Mouse (Mus musculus) forebrain, embryonic 11.5 days (tissue): ENCODE measurements around the gene Golph3. TPM values are rescaled to one million over a fixed set of nuclear protein-coding genes. Genes with fewer than 3 reads are reported as not detected.

ENCODE experiments used
- ATAC-seq: fragments of 200-750 bp; cut with Nextera tagmentation; replicated peaks from 2 replicates; pipeline ENCODE4 v1.8.0; 2017; ENCODE audit warnings: moderate TSS enrichment; ENCODE audit not compliant: low FRiP score
- DNase-seq: peaks from one replicate; pipeline ENCODE4 v3.0.0-alpha.2; 2017; ENCODE audit warnings: low spot score
- H3K27ac ChIP-seq: fragments of 300-500 bp; sonication (generic); 2 replicates; pipeline ENCODE4 v1.5.1; 2014; ENCODE audit warnings: low read depth, low read length
- H3K27me3 ChIP-seq: fragments of 300-500 bp; sonication (generic); 2 replicates; pipeline ENCODE4 v1.6.1; 2014; ENCODE audit warnings: mild to moderate bottlenecking, low read length, mixed read lengths; ENCODE audit not compliant: control insufficient read depth, insufficient read depth
- H3K36me3 ChIP-seq: fragments of 300-500 bp; sonication (generic); 2 replicates; pipeline ENCODE4 v1.6.1; 2014; ENCODE audit warnings: mild to moderate bottlenecking, low read length, moderate library complexity, mixed read lengths; ENCODE audit not compliant: control insufficient read depth, insufficient read depth
- H3K4me1 ChIP-seq: fragments of 300-500 bp; sonication (generic); replicated peaks from 2 replicates; pipeline ENCODE4 v1.6.1; 2014; ENCODE audit warnings: low read length, mixed read lengths; ENCODE audit not compliant: control insufficient read depth, insufficient read depth
- H3K4me2 ChIP-seq: fragments of 300-500 bp; sonication (generic); 2 replicates; pipeline ENCODE4 v1.6.1; 2014; ENCODE audit warnings: low read depth, mild to moderate bottlenecking, low read length, moderate library complexity, mixed read lengths; ENCODE audit not compliant: severe bottlenecking
- H3K4me3 ChIP-seq: fragments of 300-500 bp; sonication (generic); 2 replicates; pipeline ENCODE4 v1.5.1; 2014; ENCODE audit warnings: low read depth, low read length
- H3K9ac ChIP-seq: fragments of 300-500 bp; sonication (generic); 2 replicates; pipeline ENCODE4 v1.6.1; 2014; ENCODE audit warnings: low read length
- H3K9me3 ChIP-seq: fragments of 300-500 bp; sonication (generic); 2 replicates; pipeline ENCODE4 v1.6.1; 2016; ENCODE audit warnings: low read length, mixed read lengths; ENCODE audit not compliant: control insufficient read depth
- WGBS: fragments of 180-500 bp; shearing (Covaris S2); extraction: QIAGEN DNeasy Blood & Tissue Kit; methylation state at CpG from one replicate; pipeline ENCODE4 v1.1.7; 2014; 5-methylcytosine and 5-hydroxymethylcytosine counted together
- polyA plus RNA-seq: library from polyadenylated mRNA; unstranded; fragments of >200 nt; fragmentation: Nextera tagmentation; extraction: Ambion mirVana; gene quantifications from 2 replicates; pipeline ENCODE4 v1.2.1, GENCODE M21; 2014

Golph3 gene
- polyA plus RNA-seq, 1 experiment from 2014 or later, result 103 TPM

DNA sequence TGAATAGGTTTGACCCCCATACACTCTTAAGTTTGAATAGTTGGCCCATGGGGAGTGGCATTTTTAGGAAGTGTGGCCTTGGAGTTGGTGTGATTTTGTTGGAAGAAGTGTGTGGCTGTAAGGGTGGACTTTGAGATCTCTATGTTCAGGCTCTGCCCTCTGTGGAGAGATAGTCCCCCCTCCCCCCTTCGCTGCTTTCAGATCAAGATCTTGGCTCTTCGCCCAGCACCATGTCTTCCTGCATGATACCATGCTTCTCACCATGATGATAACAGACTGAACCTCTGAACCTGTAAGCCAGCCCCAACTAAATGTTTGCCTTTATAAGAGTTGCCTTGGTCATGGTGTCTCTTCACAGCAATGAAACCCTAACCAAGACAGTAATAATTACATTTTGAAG is 29.5 kb upstream of the Golph3 start:
- WGBS, result 82% methylated on average over 2 of the region's 2 CpGs
- no peak for ATAC-seq

GRCm38 (mm10) chr15:12296228-12296627 is 25.0 kb upstream of the Golph3 start:
- Histone ChIP-seq H3K4me1 (no peaks in the 10 kb centered on the region), H3K9me3 (no peaks in the 10 kb centered on the region), H3K9ac (no peak overlapping the region), H3K27ac (no peak overlapping the region), H3K36me3 (no peaks in the 10 kb centered on the region), H3K27me3 (no peaks in the 10 kb centered on the region), H3K4me2 (no peak overlapping the region), H3K4me3 (no peak overlapping the region)
- ATAC-seq (no peak), DNase-seq (no peak)
- WGBS, result 68% methylated on average over 2 of the region's 2 CpGs

More for the DNA sequence above, 29.5 kb upstream of the Golph3 start:
- H3K27ac ChIP-seq, result no peak overlapping the region
- no peaks in the 10 kb centered on the region for H3K4me1 ChIP-seq
- H3K4me2 ChIP-seq, result no peak overlapping the region
- H3K27me3 ChIP-seq, result no peaks in the 10 kb centered on the region
- H3K9me3 ChIP-seq, result no peaks in the 10 kb centered on the region
- H3K9ac ChIP-seq, result no peak overlapping the region
- H3K36me3 ChIP-seq, result no peaks in the 10 kb centered on the region
- no peak overlapping the region for H3K4me3 ChIP-seq
- DNase-seq, result peak; percentile 28

DNA sequence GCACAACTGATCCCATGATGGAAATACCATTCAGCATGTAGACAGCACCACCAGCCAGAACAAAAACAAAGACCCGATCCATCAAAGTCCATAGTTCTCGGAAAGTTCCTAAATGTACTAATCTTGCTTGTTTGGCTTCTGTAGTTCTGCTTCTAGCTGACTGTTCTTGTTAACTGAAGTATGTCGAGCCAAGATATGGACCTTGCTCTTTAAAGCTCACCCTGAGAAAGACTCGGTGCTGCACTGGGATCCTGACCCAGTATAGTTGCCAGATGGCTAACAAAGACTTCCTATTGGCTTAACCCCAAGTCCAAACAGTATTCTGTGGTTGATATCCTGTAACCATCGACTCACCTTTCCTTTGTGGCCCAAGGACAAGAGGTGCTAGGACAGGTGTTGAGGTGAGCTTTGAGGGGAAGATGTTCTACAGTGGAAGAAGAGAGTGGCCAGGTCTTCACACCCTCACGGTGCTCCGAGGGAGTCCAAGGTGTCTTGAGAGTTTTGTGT is 23.0 kb upstream of the Golph3 start:
- Histone ChIP-seq H3K4me2 (no peak overlapping the region), H3K9me3 (no peaks in the 10 kb centered on the region), H3K9ac (no peak overlapping the region), H3K36me3 (no peaks in the 10 kb centered on the region), H3K27me3 (no peaks in the 10 kb centered on the region), H3K4me1 (no peaks in the 10 kb centered on the region), H3K27ac (no peak overlapping the region), H3K4me3 (no peak overlapping the region)
- ATAC-seq (no peak), DNase-seq (no peak)
- WGBS, result 89% methylated on average over 7 of the region's 7 CpGs

DNA sequence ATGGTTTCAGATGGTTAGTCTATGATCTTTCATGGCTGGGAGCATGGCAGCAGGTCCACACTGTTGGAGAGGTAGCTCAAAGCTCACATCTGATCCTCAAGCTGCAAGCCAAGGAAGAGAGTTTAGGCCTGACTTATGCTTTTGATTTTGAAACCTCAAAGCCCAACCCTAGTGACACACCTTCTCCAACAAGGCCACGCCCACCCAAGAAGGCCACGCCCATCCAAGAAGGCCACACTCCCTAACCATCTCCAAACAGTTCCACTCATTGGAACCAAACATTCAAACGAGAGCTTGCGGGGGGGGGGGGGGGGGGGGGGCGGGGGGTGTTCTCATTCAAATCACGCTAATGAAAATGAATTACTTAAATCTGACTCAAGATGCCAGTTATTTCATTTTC is 19.5 kb upstream of the Golph3 start:
- no peak overlapping the region for H3K4me3 ChIP-seq
- H3K4me1 ChIP-seq, result no peaks in the 10 kb centered on the region
- H3K27ac ChIP-seq, result no peak overlapping the region
- ATAC-seq (no peak), DNase-seq (peak; percentile 16)
- H3K9ac ChIP-seq, result no peak overlapping the region
- H3K9me3 ChIP-seq, result no peaks in the 10 kb centered on the region
- no peaks in the 10 kb centered on the region for H3K36me3 ChIP-seq
- 81% methylated on average over 5 of the region's 6 CpGs for WGBS
- H3K27me3 ChIP-seq, result no peaks in the 10 kb centered on the region
- no peak overlapping the region for H3K4me2 ChIP-seq

GRCm38 (mm10) chr15:12306188-12307071 is 14.8 kb upstream of the Golph3 start:
- Histone ChIP-seq H3K4me3 (no peak overlapping the region), H3K9ac (no peak overlapping the region), H3K36me3 (no peaks in the 10 kb centered on the region), H3K27ac (no peak overlapping the region), H3K27me3 (no peaks in the 10 kb centered on the region), H3K4me2 (no peak overlapping the region), H3K4me1 (no peaks in the 10 kb centered on the region), H3K9me3 (no peaks in the 10 kb centered on the region)
- WGBS, result 74% methylated on average over 8 of the region's 8 CpGs
- DNase-seq, result peak; percentile 47
- no peak for ATAC-seq

GRCm38 (mm10) chr15:12307114-12307513 is 14.1 kb upstream of the Golph3 start:
- WGBS, result 82% methylated on average over 4 of the region's 4 CpGs
- H3K9me3 ChIP-seq, result no peaks in the 10 kb centered on the region
- no peaks in the 10 kb centered on the region for H3K27me3 ChIP-seq
- H3K4me3 ChIP-seq, result no peak overlapping the region
- peak; percentile 25 for DNase-seq
- H3K9ac ChIP-seq, result no peak overlapping the region
- ATAC-seq, result no peak
- H3K27ac ChIP-seq, result no peak overlapping the region
- H3K4me2 ChIP-seq, result no peak overlapping the region
- H3K36me3 ChIP-seq, result no peaks in the 10 kb centered on the region
- H3K4me1 ChIP-seq, result no peaks in the 10 kb centered on the region

GRCm38 (mm10) chr15:12308539-12308938 is 12.7 kb upstream of the Golph3 start:
- Histone ChIP-seq H3K27ac (no peak overlapping the region), H3K9me3 (no peaks in the 10 kb centered on the region), H3K27me3 (no peaks in the 10 kb centered on the region), H3K4me2 (no peak overlapping the region), H3K36me3 (no peaks in the 10 kb centered on the region), H3K9ac (no peak overlapping the region), H3K4me3 (no peak overlapping the region), H3K4me1 (no peaks in the 10 kb centered on the region)
- 93% methylated on average over 5 of the region's 5 CpGs for WGBS
- DNase-seq, result no peak
- ATAC-seq, result no peak

DNA sequence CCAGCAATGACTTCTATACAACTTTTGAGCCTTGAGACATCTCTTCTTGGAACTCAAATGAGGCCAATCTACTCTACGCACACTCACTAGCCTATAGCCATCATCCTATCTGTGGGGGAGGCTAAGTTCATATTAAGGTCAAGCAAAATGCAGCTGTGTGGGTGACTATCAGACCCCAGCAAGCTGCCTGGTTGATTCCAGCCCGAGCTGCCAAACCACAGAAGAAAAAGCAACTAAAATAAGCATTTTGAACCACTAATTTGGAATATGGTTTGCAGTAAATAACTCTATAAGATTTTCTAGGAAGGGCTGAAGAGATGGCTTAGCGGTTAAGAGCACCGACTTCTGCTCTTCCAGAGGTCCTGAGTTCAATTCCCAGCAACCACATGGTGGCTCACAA is 10.6 kb upstream of the Golph3 start:
- no peaks in the 10 kb centered on the region for H3K36me3 ChIP-seq
- WGBS, result 90% methylated on average over 4 of the region's 4 CpGs
- ATAC-seq, result no peak
- H3K4me3 ChIP-seq, result no peak overlapping the region
- no peak overlapping the region for H3K27ac ChIP-seq
- H3K9ac ChIP-seq, result no peak overlapping the region
- H3K4me2 ChIP-seq, result no peak overlapping the region
- H3K27me3 ChIP-seq, result no peaks in the 10 kb centered on the region
- no peaks in the 10 kb centered on the region for H3K4me1 ChIP-seq
- no peak for DNase-seq
- no peaks in the 10 kb centered on the region for H3K9me3 ChIP-seq

DNA sequence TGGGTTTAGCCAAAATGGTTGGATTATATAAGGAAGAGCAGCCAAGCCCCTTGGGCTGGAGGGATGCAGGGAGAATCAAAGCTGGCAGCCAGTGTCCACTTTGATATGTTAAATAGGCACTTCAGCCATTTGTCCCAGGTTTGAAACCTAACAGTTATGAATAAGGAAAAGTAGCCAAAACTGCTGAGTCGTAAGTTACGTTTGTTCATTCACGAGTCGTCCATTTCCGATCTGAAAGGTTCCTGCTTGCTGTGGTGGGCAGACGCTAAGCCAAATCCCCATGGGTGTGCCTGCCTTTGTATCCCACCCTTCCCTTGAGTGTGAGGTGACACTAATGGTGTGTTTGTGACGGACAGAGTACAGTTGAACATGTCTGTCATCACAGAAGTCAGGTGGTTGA is 9.8 kb upstream of the Golph3 start:
- no peak overlapping the region for H3K4me2 ChIP-seq
- 89% methylated on average over 7 of the region's 7 CpGs for WGBS
- H3K9ac ChIP-seq, result no peak overlapping the region
- no peaks in the 10 kb centered on the region for H3K4me1 ChIP-seq
- H3K9me3 ChIP-seq, result no peaks in the 10 kb centered on the region
- DNase-seq (no peak), ATAC-seq (no peak)
- no peak overlapping the region for H3K4me3 ChIP-seq
- no peaks in the 10 kb centered on the region for H3K27me3 ChIP-seq
- no peaks in the 10 kb centered on the region for H3K36me3 ChIP-seq
- H3K27ac ChIP-seq, result no peak overlapping the region
